Mouse (Mus musculus) limb, embryonic 10.5 days (tissue): ENCODE measurements around the gene Lrpap1. TPM values are rescaled to one million over a fixed set of nuclear protein-coding genes. Genes with fewer than 3 reads are reported as not detected.

Source experiments
- polyA plus RNA-seq: library from polyadenylated mRNA; unstranded; fragments of >200 nt; fragmentation: Nextera tagmentation; extraction: Ambion mirVana; gene quantifications from 2 replicates; pipeline ENCODE4 v1.2.1, GENCODE M21; 2016

Lrpap1 gene
- polyA plus RNA-seq, 1 experiment from 2014 or later, result 58.5 TPM

Other genes starting within 250 kb of the Lrpap1 start
- gene Msantd1, start 197.8 kb downstream of the Lrpap1 start, polyA plus RNA-seq, result 0.25 and 0.46 TPM in 2 replicates
- gene Rgs12, start 156.3 kb downstream of the Lrpap1 start, polyA plus RNA-seq, result 42.7 and 53.8 TPM in 2 replicates
- gene Hgfac, start 64.3 kb downstream of the Lrpap1 start, polyA plus RNA-seq, result 0.15 TPM in 1 of 2 replicates, not detected in the other
- gene Dok7, start 49.0 kb downstream of the Lrpap1 start, polyA plus RNA-seq, result 0.26 and 0.31 TPM in 2 replicates
- gene Adra2c, start 172.6 kb upstream of the Lrpap1 start, polyA plus RNA-seq, result not detected in 2 replicates